Mouse (Mus musculus) cerebellum, postnatal 10 days (tissue): ENCODE data around the gene Frem2.

ENCODE experiments used
- DNase-seq, 2 experiments: peaks; one replicate each; pipeline ENCODE4 v3.0.0; 2021; ENCODE audit warnings: mixed read lengths in 2 of 2

Gene Frem2

GRCm38 (mm10) chr3:53656878-53657561, at the start of gene Frem2:
Gene Frem2 (minus strand): TSS chr3:53657355.
- peak; percentile 85 for DNase-seq

GRCm38 (mm10) chr3:53705992-53706495, 48.9 kb upstream of the Frem2 start:
- no peak for DNase-seq

- DNase-seq = peak; percentile 82 to 86
These were observed 46.0 kb upstream of the Frem2 start for GRCm38 (mm10) chr3:53703126-53703505.

- peak; percentile 42 to 56 for DNase-seq
These were observed 45.4 kb upstream of the Frem2 start for GRCm38 (mm10) chr3:53702421-53703125.

- DNase-seq = no peak
These were observed 44.8 kb upstream of the Frem2 start for GRCm38 (mm10) chr3:53701940-53702339.

GRCm38 (mm10) chr3:53687776-53688175, 30.6 kb upstream of the Frem2 start:
- no peak for DNase-seq

GRCm38 (mm10) chr3:53682244-53682643, 25.1 kb upstream of the Frem2 start:
- DNase-seq = no peak

- no peak for DNase-seq
These were observed 23.7 kb upstream of the Frem2 start for GRCm38 (mm10) chr3:53680816-53681215.

- DNase-seq = no peak
These were observed 17.1 kb upstream of the Frem2 start for GRCm38 (mm10) chr3:53674225-53674624.

GRCm38 (mm10) chr3:53669736-53670135, 12.6 kb upstream of the Frem2 start:
- DNase-seq = no peak

GRCm38 (mm10) chr3:53657744-53658534, 784 bp upstream of the Frem2 start:
- peak; percentile 74 to 75 for DNase-seq

GRCm38 (mm10) chr3:53656328-53656877, 752 bp downstream of the Frem2 start:
- peak; percentile 40 to 65 for DNase-seq

- peak; percentile 46 to 61 for DNase-seq
These were observed 1.8 kb downstream of the Frem2 start for GRCm38 (mm10) chr3:53655343-53655742.

GRCm38 (mm10) chr3:53650003-53650748, 7.0 kb downstream of the Frem2 start:
- DNase-seq = peak; percentile 58 to 60

GRCm38 (mm10) chr3:53649425-53649824, 7.7 kb downstream of the Frem2 start:
- no peak for DNase-seq

- DNase-seq = peak in 1 of 2 experiments; percentile 12
These were observed 8.3 kb downstream of the Frem2 start for GRCm38 (mm10) chr3:53648902-53649301.

GRCm38 (mm10) chr3:53635948-53636347, 21.2 kb downstream of the Frem2 start:
- peak; percentile 38 to 53 for DNase-seq

- no peak for DNase-seq
These were observed 26.0 kb downstream of the Frem2 start for GRCm38 (mm10) chr3:53631126-53631525.

- DNase-seq = no peak
These were observed 26.5 kb downstream of the Frem2 start for GRCm38 (mm10) chr3:53630630-53631029.

- no peak for DNase-seq
These were observed 27.2 kb downstream of the Frem2 start for GRCm38 (mm10) chr3:53629966-53630365.

- DNase-seq = no peak
These were observed 33.9 kb downstream of the Frem2 start for GRCm38 (mm10) chr3:53623222-53623621.

GRCm38 (mm10) chr3:53620978-53621377, 36.2 kb downstream of the Frem2 start:
- DNase-seq = no peak
